Mouse (Mus musculus) B cell, adult 2 months (primary cell): ENCODE data around the gene Ankfn1.

ENCODE experiments used
- DNase-seq, 2 experiments: peaks; one replicate each; pipeline ENCODE4 v3.0.0; 2022

The Ankfn1 gene

DNA sequence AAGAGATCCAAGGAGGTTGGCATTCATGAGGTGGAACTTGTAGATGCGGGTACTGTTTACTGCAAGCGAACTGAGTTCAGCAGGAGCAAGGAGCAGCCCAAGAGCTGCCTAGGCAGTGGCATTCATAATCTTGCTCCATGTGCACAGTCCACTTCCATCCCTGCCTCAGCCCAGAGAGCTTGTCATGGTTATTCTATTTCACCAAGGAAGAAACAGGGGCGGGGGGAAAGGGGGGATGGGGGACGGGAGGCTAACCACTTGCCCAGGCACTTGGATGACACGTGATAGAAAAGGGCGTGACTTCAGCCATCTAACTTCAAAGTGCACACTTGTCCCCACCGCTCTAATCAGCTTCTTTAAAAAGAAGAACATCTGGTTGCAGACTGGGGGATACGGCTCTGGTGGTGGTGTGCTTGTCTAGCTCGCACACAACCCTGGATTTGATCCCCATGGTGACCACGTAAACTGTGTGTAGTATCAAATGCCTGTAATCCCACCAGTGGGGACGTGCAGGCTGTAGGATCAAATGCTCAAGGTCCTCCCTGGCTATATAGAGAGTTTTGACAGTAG lies 203.1 kb downstream of the Ankfn1 start:
- DNase-seq, result no peak

- DNase-seq, result no peak
These were observed 207.9 kb downstream of the Ankfn1 start for GRCm38 (mm10) chr11:89569391-89570145.

- no peak for DNase-seq
These were observed 209.2 kb downstream of the Ankfn1 start for GRCm38 (mm10) chr11:89568246-89568645.

DNA sequence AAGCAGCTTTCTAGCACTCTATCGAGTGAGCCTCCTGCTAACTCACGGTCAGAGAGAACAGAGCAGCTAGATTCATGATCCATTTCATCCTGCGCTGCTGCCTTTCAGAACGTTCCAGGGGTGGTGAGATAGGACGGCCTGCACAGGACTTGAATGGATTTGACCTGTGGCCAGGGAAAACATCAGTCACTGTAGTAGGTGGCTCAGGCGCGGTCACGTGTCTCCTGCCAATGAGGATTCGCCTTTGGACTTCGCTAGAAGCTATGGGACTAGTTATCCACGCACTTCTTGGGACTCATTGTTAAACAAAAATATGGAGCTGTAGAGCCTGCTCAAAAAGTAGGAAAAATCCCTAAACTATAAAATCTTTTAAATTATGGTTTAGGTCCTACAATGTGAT lies 226.0 kb downstream of the Ankfn1 start:
- no peak for DNase-seq

DNA sequence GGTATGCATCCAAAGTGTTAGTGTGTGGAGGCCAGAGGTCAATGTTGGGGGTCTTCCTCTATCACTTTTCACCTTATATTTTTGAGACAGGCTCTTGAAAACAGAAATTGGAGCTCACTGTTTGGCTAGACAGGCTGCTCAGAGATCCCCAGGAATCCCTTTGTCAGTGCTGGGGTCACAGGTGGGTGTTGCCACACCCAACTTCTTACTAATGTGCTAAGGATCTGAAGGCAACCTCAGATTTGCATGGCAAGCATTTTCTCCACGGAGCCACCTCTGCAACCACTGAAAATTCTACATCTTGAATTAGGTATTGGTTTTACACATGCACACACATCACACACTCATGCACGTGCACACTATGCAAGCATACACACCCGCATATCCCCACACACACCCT lies 226.5 kb downstream of the Ankfn1 start:
- DNase-seq, result no peak

- no peak for DNase-seq
These were observed 228.7 kb downstream of the Ankfn1 start for GRCm38 (mm10) chr11:89548786-89549185.

DNA sequence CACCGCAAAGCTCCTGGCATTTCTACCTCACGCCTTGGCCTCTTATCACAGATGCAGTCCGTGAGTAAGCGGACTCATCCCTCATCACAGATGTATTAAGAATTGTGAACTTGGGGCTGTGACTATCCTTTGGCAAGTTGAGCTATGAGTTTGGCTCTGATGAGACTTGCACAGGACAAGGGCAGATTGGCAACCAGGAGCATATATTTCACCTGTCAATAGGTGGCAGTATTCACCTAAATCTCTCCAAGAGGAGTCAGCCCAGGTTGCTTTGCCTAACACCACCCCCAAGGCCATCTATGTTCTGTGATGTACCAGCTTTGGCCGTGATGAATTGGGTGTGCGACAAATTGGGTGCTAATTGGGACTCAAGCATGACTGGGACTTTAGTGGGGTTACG lies 231.3 kb downstream of the Ankfn1 start:
- no peak for DNase-seq

- DNase-seq, result no peak
These were observed 232.3 kb downstream of the Ankfn1 start for GRCm38 (mm10) chr11:89544856-89545817.

GRCm38 (mm10) chr11:89538376-89538775 lies 239.1 kb downstream of the Ankfn1 start:
- DNase-seq, result no peak

GRCm38 (mm10) chr11:89527800-89528430 lies 249.5 kb downstream of the Ankfn1 start:
- no peak for DNase-seq

DNA sequence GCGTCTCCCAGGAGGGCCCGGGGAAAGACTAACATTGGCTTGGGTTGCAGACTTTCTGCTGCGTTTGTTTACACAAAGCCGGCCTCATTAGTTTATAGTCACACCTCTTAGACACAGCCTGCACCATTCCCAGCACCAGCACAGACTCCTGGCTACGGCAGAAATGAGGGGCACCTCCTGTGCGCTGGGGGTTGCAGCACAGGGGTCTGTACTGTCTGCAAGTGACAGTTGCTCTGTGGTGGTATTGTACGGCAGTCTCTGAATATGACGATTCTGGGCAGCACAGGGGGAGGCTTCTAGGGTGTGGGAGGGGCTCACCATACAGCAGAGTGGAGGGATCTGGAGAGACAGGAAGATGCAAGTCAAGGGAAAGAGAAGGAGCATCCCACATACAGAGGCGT lies 262.0 kb downstream of the Ankfn1 start:
- DNase-seq, result no peak

DNA sequence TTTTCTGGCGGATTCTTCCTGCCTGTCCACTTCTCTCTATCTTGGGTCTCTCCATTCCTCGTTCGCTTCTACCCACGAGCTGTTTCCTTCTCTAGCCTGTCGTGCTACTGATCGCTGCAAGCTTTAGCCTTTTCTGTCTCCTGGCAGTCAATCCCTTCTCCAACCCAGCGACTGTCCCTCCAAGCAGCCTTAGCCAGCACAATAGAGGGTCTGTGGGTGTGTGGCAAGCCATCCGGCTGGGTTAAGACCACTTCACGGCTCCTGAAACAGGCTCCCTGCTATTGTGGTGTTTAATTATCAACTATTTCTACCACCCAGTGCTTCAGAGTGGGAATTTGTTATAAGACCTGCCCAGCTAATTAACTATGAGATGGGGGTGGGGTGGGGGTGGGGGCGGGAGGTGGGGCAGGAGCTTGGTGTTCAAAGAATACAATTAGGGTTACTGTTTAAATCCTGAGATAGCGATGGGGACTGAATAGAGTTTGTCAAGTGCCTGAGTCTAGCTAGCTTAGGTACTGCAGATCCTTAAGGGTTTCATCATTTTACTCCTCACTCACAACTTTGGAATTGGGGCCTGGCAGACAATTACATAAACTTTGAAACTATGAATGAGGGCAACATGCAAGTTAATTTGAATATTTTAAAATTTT lies 268.7 kb downstream of the Ankfn1 start:
- no peak for DNase-seq

- DNase-seq, result no peak
These were observed 270.7 kb downstream of the Ankfn1 start for GRCm38 (mm10) chr11:89506595-89507245.

- DNase-seq, result no peak
These were observed 272.4 kb downstream of the Ankfn1 start for GRCm38 (mm10) chr11:89505046-89505445.

- DNase-seq, result no peak
These were observed 275.7 kb downstream of the Ankfn1 start for GRCm38 (mm10) chr11:89501796-89502195.

GRCm38 (mm10) chr11:89500961-89501360 lies 276.5 kb downstream of the Ankfn1 start:
- no peak for DNase-seq

DNA sequence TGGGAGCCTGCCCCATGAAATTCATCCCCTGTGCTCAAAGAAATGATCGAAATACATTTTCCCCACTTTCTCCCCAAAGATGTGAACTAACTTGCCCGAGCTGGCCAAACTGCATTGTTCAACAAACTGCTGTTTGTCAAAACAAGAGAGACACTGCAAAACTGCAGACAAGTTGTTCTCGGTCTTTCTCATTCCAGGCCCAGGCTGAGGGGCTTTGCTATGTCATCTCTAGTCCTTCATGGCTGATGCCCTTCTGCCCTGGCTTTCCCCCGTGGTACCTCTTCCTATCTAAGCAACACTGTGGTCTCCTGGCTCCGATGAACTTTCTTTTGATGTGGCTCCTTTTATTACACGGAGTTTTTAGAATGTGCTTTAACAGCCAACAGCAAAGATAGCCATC lies 296.4 kb downstream of the Ankfn1 start:
- no peak for DNase-seq

DNA sequence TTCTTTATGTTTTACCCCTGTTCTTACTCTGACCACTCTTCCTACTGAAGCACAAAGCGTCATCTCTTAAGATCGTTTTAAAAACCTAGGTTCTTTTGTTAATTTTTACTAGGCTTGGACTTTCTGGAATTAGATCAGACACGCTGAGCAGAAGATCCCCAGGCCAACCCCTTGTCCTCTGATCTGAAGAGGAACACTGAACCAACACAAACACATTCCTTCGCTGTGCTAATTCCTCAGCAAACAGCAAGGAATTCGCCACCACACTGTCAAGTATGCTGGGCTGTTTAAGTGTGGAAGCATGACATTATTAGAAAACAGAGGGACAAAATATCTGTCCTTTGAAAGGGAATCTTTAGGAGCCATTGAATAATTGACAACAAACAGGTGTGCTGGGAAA lies 300.5 kb downstream of the Ankfn1 start:
- DNase-seq, result no peak

DNA sequence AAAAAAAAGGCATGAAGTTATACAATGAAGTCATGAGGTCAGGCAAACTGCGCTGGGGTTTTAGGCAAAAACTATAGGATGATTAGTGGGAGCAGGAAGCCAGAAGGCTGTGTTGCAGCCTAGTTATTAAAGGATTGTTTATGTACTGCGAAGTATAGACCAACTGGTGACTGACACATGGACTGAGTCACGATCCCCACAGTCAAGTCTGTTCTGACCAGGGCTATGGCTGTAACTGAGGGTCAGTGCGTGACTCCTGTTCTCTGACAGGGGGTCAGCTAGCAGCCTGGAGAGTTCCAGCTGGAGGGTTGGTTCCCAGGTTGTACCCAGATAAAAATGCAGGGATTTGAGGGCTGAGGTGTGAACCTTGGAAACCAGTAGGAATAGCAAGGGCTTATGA lies 301.4 kb downstream of the Ankfn1 start:
- DNase-seq, result no peak

GRCm38 (mm10) chr11:89472871-89473270 lies 304.6 kb downstream of the Ankfn1 start:
- no peak for DNase-seq

- no peak for DNase-seq
These were observed 312.1 kb downstream of the Ankfn1 start for GRCm38 (mm10) chr11:89465381-89465780.

- no peak for DNase-seq
These were observed 315.2 kb downstream of the Ankfn1 start for GRCm38 (mm10) chr11:89462216-89462615.
